Mouse (Mus musculus): ENCODE results near the gene Slc12a6. TPM values are rescaled to one million over a fixed set of nuclear protein-coding genes. Genes with fewer than 3 reads are reported as not detected.

Slc12a6 gene
- 10 to 100 TPM; 27.0 to 33.3 TPM for total RNA-seq (2021)
- long read RNA-seq, experiment 1, full-length matches to known transcripts: 7 of 17 reads
- long read RNA-seq, experiment 1, partial matches to known transcripts: 3 of 17 reads
- long read RNA-seq, experiment 1, other reads (novel, unspliced or antisense): 7 of 17 reads
- long read RNA-seq, experiment 2, full-length matches to known transcripts: 3 of 12 reads
- long read RNA-seq, experiment 2, partial matches to known transcripts: 2 of 12 reads
- long read RNA-seq, experiment 2, other reads (novel, unspliced or antisense): 7 of 12 reads

DNA sequence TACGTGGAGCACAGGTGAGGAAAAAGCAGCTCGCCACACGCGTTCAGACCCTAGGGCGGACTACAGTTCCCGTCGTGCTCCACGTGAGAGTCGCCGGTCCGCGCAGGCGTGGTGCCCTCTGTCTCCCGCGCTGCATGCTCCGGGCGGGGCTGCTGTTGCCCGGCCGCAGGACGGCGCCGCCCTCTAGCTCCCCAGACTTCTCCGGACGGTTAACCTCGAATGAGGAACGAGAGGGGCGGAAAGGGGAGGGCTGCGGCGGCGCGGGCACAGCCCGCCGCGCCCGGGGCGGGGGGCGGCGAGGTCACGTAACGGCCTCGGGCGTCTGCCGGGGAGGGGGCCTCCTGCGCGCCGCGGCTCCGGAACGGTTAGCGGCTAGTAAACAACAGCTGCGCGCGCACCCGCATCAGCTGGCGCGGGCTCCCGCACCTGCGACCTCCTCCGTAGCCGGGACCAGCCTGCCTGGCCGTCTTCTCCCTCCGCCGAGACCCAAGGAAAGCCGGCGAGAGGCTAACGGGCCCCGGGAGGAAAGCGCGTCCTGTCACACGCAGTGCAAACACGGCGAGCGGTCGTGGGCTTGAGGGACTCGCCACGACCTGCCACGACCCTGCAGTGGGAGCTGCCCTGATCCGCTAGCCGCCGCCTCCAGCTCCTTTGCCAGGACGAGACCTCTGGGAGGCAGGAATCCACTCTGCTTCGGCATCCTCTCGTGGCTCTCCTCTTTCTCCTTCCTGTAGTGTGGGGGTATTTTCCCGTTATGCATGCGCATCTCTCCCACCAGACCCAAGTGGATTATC, at the start of gene Slc12a6:
Slc12a6 (plus strand) TSS at position 378 of the 794 bp plus-strand sequence.
- DNase-seq: peak; percentile 93

DNA sequence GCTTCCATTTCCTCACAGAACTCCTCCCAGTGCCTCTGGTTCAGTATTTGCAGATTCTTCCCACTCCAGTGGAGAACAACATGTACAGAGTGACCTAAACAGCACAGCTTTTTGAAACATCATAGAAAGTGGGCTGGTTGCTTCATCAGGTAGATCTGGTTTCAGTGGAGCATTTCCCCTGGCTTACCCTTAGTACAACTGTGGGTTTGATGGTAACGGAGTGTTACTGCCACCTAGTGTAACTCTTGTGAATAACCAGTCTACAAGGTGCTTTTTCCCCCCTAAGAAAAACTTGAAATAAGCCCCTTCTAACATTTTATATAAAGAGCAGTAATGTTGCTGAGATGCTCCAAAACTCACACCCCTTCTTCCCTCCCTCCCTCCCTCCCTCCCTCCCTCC, 49.6 kb upstream of the Slc12a6 start:
- no peak for DNase-seq

DNA sequence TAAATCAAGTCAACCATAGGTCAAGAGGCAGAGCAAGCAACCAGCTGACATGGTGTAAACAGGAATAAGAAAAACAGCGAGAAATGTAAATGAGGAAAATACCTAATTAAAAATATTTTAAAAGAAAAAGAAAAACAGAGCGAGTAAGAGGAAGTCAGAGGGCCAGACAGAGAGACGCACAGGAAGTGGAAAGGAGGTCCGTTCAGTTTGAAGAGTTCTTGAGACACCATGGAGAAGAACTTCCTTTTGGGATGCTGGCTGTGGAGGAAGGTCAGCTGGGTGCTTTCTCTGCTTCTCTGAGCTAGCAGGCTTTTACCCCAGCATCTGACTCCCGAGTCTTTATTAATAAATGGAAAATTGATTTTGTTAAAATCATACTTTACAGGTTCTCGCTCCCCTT, 48.0 kb upstream of the Slc12a6 start:
- DNase-seq: no peak

DNA sequence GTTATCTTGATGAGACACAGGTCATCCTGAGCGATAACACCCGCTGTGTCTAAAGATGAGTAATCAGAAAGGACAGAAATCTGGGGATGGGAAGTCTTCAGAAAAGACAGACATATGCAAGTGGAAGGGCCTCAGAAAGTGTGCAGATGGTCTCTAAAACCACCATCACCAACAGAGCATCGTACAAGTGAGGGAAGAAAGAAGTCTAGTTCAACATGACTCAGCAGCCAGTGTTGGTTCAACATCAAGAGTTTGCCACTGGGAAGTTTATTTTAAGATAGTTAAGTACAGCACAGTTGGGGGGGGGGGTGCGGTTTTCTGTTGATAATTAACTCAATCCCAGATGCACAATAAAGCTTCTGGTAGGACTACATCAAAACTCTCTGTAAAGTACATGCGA, 44.7 kb upstream of the Slc12a6 start:
- DNase-seq: no peak

DNA sequence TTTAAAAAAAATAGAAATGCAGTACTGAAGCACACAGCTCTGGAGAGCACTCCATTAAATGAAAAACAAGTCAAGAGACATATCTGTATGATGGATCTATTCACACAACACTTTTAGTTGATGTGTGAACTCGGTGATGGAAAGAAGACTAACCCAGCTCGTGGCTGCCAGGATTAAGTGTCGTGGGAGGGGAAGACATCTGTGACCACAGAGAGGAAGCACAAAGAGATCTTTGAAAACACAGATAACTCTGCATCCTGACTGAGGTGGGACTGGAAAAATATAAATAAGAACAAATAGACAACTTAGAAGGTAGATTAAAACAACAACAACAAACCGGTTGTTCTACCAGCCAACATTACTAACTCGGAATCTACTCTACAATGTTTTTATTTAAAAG, 43.0 kb upstream of the Slc12a6 start:
- no peak for DNase-seq

DNA sequence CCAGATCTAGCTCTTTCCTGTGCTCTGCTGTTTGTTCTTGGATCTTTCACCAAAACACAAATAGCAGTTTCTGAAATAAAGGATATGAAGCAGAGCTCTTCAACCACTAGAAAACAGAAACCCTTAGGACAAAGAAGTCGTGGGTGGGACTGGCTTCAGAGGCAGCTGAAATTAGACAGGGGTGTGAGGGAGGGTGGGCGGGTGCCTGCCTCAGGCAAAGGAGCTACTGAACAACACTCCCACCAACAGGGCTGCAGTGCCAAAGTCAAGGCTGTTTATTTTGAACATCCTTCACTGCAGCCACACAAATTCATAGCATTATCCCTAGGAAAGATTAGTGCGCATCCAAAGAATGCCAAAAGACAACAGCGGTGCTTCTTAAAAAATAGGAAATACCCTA, 41.3 kb upstream of the Slc12a6 start:
- DNase-seq: no peak

DNA sequence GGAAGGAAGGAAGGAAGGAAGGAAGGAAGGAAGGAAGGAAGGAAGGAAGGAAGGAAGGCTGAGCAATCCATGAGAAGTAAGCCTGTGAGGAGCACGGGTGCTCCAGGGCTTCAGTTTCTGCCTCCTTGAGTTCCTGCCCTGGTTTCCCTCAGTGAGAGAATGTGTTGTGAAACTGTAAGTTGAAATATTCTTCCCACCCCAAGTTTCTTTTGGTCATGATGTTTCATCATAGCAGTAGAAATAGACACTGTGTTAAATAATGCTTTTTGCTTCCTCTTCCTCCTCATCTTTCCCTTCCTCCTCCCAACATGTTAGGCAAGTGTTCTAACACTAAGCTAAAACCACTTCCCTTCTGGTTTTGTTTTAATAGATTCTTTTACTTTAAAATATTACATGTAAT, 33.0 kb upstream of the Slc12a6 start:
- no peak for DNase-seq

DNA sequence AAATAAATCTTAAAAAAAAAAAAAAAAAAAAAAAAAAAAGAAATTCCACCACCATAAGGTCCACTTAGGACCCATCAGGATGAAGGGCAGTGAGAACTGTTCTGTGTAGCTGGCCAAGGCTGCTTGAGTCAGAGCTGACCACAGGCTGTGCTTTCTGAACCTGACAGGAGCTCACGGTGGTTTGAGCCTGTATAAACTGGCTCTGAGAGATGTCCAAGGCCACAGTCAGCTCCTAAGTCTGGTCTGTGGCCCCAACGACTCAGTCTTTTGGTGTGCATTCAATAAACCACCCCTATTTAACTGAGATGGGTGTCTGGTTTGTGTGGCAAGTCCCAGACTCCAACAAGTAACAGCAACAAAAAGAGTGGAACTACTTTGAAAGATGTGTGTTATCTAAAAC, 29.0 kb upstream of the Slc12a6 start:
- no peak for DNase-seq

DNA sequence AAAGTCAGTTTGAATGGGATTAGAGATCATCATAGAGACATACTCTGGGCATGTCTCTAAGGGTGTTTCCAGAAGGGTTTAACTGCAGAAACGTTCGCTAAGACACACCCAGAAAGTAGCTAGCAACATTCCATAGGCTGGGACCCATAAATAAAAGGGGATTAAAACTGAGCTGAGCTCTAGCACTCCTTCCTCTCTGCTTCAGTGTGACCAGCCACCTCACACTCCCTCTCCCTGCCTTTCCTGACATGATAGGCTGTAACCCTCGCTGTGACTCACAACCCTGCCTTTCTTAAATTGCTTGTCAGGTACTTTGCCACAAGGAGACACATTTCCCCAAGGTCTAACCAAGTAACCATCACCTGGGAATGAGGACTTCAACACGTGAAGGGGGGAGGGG, 27.6 kb upstream of the Slc12a6 start:
- no peak for DNase-seq

DNA sequence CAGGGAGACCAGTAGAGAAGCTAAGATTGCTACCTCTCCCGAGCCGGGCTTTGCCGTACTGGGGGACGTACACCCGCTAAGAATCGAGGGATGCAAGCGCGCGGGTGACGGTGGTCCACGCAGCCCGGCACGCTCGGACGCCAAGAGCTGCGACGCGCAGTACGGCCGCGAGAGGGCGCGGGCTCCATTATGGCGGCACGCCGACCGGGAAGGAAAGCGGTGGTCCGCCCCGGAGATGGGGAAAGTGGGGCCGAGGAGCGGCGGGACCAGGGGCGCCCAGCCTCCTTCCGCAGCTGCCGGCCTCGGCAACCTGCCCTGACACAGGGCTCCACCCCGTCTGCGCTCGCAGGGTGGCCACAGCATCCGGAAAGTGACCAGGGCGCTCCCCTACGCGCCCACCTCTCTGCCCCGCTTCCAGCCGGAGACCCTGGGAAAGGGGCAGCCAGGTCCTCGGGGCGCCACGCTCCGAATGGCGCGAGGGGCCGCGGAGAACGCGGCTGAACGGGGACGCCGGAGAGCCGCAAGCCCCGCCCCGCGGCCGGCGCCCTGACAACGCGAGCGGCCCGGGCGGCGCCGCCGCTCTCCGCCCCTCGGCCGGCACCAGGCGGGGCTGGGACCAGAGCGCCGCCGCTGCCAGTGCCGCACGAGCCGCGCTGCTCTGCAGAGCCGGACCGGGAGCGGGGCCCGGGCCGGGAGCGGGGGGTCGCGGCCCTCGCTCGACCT, 26.3 kb upstream of the Slc12a6 start, which contains the start of gene Lpcat4:
Lpcat4 (plus strand) TSS at position 257 of the 723 bp plus-strand sequence.
- DNase-seq: peak; percentile 91

DNA sequence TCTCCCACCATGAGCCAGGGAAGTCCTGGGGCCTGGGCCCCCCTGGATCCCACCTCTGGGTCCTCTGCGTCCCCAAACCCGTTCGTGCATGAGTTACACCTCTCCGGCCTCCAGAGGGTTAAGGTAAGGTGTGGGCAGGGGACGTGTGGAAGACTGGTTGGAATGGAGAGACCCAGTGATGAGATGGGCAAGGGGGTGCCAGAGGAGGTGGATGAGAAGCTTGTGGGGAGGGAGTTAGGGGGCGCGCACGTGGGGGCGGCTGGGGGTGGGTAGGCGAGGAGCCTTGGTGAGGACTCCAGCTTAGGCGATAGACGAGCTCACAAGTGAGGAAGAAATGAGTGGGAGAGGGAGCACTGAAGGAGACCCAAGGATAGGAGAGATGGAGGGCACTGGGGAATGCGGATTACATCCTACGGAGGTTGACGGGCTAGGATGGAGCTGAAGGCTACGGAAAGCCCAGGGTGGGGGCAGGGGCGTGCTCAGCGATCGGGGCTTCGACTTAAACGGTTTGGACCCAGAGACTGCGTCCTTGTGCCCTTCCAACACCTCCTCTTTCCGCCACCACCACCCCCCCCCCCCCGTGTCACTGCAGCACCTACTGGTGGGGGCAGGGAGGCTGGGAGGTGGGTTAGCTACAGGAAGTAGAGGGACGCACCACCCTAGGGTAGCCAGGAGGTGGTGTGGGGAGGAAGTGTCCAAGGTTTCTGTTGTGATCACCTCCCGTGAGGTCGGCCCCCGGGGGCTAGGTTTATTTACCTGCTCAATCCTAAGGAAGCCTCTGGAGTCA, 25.5 kb upstream of the Slc12a6 start:
- DNase-seq: no peak

DNA sequence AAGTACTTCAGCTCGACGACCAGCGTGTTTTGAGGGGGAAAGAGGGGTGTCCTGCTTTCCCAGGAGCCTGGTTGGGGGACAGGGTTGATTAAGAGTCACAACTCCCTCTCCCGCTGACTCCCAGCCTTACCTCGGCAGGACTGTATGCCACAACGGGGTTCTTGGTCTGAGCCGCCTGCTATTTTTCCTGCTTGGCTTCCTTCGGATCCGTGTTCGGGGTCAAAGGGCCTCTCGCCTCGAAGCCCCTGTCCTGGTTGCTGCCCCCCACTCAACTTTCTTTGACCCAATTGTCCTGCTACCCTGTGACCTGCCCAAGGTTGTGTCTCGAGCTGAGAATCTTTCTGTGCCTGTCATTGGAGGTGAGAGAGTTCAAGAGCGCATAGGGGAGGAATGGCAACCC, 23.8 kb upstream of the Slc12a6 start:
- no peak for DNase-seq

DNA sequence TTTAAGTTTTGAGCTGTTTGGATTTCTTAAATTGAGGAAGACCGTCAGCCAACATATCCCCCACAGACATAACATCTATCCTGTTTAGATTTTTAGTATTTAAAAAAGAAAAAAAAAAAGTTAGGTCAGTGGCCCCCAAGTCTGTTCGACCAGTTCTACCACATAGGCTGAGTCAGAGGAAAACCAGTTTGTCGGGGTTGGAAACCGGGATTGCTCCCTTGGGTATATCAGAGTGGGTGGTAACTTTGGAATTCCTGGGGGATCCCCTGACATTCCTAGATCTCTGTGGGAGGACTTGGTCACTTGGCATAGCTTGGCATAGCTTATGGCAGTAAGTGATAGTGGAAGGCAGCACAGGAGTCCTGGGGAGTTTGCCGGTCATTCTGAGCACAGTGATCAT, 20.3 kb upstream of the Slc12a6 start:
- DNase-seq: no peak

DNA sequence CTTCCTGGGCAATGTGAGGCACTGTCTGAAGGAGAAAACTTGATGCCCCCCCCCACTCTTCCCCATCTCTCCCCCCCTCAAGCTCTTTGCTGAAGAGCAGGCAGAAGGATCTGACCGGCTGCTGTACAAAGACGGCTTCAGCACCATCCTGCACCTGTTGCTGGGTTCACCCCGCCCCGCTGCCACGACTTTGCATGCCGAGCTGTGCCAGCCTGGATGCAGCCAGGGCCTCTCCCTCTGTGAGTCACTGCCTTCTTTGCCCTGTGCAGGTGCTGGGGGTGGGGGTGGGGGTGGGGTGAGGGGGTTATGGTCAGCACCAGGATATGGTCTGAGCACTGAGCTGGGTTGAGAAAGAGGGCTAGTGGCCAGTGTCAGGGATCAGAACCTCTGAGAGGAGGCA, 19.4 kb upstream of the Slc12a6 start:
- no peak for DNase-seq

DNA sequence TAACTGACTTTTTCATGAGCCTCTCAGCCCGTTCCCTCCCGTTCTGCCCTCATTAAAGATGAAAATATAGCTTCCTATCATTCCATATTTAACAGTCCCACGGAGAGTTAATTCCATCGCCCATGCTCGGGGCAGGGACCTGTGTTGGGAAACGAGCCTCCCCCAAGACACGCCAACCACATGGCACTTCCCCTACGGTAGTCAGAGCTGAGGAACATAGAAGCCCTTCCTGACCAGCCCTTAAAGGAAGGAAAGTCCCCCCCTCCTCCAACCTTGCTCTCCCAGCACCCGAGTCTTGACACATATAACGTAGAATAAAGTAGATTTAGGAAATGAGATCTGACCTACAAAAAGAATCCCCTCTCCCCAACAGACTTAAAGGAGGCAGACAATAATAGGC, 18.3 kb upstream of the Slc12a6 start:
- DNase-seq: no peak

DNA sequence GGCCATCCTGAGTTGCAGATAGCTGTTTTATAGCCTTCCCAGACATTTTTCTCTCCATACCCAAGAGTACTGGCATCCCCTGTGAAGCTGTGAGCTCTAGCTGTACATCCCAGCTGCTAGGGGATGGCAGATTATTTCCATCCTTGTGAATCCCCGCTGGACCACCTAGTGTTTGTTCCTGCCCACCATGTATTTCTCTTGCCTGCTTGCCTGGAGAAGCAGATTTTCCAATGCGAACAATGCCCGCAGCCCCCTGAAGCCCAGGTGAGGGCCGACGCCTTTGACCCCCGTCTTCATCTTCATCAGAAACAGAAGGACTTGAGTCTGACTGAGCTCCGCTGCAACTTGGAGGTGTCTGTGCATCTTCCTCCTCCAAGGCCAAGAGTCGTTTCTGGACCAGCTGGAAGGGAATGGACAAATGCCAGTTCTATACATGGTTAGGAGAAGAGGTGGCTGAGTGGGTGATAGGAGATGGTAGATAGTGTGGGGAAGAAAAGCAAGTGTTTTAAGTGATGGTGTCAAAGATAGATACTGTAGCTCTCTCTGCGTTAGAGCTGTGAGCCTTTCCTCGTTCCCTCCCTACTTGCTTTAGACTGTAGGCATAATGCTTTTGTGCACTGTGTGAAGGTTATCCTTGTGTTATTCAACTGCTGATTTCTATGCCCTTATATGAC, 15.7 kb upstream of the Slc12a6 start:
- no peak for DNase-seq

DNA sequence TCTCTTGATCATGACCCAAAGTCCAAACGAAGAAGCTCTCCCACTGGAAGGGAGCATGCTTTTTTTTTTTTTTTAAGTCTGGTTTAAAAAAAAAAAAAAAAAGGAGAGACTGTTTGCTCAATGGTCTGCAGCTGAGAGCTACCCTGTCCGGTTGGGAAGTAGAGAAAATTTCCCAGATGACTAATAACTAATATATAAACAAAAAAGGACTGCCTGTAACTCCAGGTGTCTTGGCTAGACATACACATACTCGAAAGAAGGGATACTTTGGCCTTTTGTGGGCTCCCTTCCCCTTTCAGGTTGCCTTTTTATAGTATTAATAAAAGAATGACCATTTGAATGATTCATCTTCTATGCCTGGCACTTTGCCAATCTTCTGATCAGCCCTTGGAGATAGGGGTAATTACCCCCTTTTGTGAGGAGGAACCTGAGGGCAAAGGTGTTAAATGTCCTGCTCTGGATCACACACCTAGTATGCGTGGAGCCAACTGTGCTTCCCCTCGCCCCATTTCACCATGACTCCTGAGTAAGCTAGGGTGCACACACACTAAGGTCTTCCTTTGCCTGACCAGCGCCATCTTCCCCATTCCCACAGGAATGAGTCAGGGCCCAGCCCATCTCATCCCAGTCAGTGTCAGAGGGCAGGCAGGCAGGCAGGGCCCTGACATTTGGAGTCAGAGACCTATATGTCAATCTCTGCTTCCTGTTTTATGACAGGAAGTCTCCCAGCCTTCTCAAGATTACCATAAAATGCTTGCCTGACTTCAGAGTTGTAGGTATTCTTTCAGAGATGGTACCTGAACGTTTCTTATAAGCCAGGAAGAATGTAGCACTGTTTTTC, 10.7 kb upstream of the Slc12a6 start:
- DNase-seq: no peak

DNA sequence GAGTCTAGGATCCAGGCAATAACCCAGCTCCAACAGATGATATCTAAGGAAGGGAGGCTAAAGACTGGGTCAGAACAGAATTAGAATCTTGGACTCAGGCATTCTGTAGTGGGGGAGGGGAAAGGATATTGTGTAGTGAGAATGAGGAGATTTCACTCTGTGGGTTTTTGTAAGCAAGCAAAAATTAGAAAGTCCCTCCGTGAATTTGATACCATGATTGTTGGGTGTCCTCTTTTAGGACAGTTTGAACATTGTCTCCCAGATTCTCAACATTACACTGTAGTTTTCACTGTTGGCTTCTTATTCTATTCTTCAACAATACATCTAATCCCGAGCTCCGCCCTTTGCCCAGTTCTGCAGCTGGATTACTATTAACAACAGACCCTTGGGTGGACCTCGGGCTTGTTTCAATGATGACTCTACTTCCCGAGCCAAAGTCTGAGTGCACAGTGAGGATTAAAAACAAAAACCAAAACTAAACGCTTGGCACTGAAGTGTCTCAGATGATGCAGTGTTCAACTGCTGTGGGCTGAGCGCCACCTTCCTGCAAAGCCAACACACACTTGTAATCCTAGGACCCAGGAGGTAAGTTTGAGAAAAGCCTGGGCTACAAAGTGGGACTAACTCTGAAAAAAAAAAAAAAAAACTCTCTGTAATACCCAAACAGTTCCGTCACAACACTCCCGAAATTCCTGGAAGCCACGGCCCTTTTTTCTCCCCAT, 6.2 kb upstream of the Slc12a6 start, which contains the start of gene Nutm1:
Nutm1 (minus strand) TSS at position 51 of the 722 bp plus-strand sequence.
- DNase-seq: peak; percentile 30

DNA sequence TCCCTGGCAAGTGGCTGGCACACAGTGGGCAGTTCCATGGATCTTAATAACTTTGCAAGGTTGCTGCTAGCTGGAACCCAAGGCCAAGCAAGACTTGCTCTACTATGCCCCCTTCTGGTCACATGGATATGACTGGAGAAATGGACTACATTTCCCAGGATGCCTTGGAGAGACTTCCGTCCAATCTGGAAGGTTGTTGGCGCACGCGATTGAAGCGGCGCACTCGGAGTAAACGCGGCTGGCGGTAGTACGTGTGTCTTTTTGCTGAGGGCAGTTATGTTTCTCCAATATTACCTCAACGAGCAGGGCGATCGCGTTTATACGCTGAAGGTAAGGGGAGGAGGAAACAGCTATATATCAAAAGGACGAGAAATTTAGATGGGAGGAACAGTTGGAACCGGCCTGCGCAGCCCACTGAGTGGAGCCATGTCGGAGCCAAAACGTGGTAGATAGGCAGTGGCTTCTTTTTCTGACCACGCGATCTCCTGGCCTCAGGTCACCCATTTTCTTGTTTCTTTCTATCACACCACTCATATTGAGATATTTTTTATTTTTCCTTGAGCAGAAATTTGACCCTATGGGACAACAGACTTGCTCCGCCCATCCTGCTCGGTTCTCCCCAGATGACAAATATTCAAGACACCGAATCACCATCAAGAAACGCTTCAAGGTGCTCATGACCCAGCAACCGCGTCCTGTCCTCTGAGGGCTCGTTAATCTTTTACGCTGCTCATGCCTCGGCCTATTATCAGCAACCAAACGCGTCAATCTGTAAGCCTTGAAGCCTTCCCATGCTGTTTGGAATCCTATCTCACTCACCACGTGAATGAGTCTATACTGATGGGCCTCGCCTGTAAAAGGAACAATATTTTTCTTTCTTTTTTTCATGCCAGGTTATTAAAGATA, 3.6 kb upstream of the Slc12a6 start, which contains the start of gene Nop10:
Nop10 (plus strand) TSS at position 179 of the 906 bp plus-strand sequence.
- peak; percentile 70 for DNase-seq

Measured in gastrocnemius, postnatal 10 days (tissue).